Mouse (Mus musculus) hindbrain, embryonic 16.5 days (tissue): ENCODE measurements at regions not wholly inside any gene's neighbourhood (a gene's known extent, or its start where the extent isn't known, plus 50 kb on each side); places are given as distances from the start of the nearest gene placed in this dataset.

Experiments used
- ATAC-seq: fragments of 200-750 bp; cut with Nextera tagmentation; 2 replicates; pipeline ENCODE4 v1.8.0; 2017; ENCODE audit warnings: moderate TSS enrichment, moderate library complexity
- H3K27ac ChIP-seq: fragments of 300-500 bp; sonication (generic); 2 replicates; pipeline ENCODE4 v1.5.1; 2014; ENCODE audit warnings: low read depth, mild to moderate bottlenecking, control low read depth, low read length, moderate library complexity
- H3K27me3 ChIP-seq: fragments of 300-500 bp; sonication (generic); replicated peaks from 2 replicates; pipeline ENCODE4 v1.6.1; 2014; ENCODE audit warnings: low read length; ENCODE audit not compliant: control insufficient read depth, insufficient read depth
- H3K36me3 ChIP-seq: fragments of 300-500 bp; sonication (generic); 2 replicates; pipeline ENCODE4 v1.6.1; 2014; ENCODE audit warnings: mild to moderate bottlenecking, low read length, moderate library complexity, mixed read lengths; ENCODE audit not compliant: control insufficient read depth, insufficient read depth
- H3K4me1 ChIP-seq: fragments of 300-500 bp; sonication (generic); 2 replicates; pipeline ENCODE4 v1.6.1; 2014; ENCODE audit warnings: low read depth, low read length; ENCODE audit not compliant: control insufficient read depth, insufficient read depth
- H3K4me2 ChIP-seq: fragments of 300-500 bp; sonication (generic); 2 replicates; pipeline ENCODE4 v1.6.1; 2014; ENCODE audit warnings: mild to moderate bottlenecking, low read length, control low read depth, moderate library complexity
- H3K4me3 ChIP-seq: fragments of 300-500 bp; sonication (generic); 2 replicates; pipeline ENCODE4 v1.5.1; 2014; ENCODE audit warnings: mild to moderate bottlenecking, low read length, control low read depth, moderate library complexity
- H3K9ac ChIP-seq: fragments of 300-500 bp; sonication (generic); 2 replicates; pipeline ENCODE4 v1.6.1; 2014; ENCODE audit warnings: low read depth, mild to moderate bottlenecking, control low read depth, low read length, moderate library complexity
- H3K9me3 ChIP-seq: fragments of 300-500 bp; sonication (generic); 2 replicates; pipeline ENCODE4 v1.6.1; 2014; ENCODE audit warnings: mild to moderate bottlenecking, low read length, moderate library complexity; ENCODE audit not compliant: control insufficient read depth
- WGBS: fragments of 180-500 bp; shearing (Covaris S2); extraction: QIAGEN DNeasy Blood & Tissue Kit; methylation state at CpG from one replicate; pipeline ENCODE4 v1.1.7; 2014; 5-methylcytosine and 5-hydroxymethylcytosine counted together

DNA sequence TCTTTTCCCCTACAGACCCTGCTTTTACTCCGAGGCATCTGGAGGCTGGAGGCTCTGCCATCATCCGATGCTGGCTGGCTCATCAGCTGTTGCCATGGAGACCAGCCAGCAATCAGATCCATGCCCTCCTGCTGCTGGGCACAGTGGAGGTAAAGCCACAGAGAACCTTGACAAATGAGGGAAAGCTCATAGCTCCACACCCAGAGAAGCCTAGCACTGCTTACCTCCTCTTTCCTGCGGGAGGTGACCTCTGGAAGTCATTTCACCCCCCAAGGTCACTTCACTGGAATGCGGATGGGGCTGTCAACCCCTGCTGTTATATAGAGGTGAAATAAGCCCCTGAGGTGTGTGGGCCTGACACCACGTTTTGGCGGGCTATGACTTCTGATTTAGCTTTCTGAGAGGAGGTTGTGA lies 55.9 kb upstream of the Tnrc6c start:
- Histone ChIP-seq H3K27me3 (no peaks in the 10 kb centered on the region), H3K4me1 (peaks cover 41% of the 10 kb centered on the region), H3K27ac (peak overlapping the region; percentile 83), H3K9ac (peak overlapping the region; percentile 41; the same call in 1 of the 2 replicates), H3K9me3 (no peaks in the 10 kb centered on the region), H3K4me2 (peak overlapping the region; percentile 42), H3K4me3 (no peak overlapping the region), H3K36me3 (no peaks in the 10 kb centered on the region)
- peak; percentile 76 for ATAC-seq
- 0% methylated on average over 6 of the region's 6 CpGs for WGBS

- no peaks in the 10 kb centered on the region for H3K27me3 ChIP-seq
- peak overlapping the region; percentile 83 for H3K27ac ChIP-seq
- no peak overlapping the region for H3K4me3 ChIP-seq
- no peaks in the 10 kb centered on the region for H3K36me3 ChIP-seq
- H3K9me3 ChIP-seq: no peaks in the 10 kb centered on the region
- no peak for ATAC-seq
- peaks cover 41% of the 10 kb centered on the region for H3K4me1 ChIP-seq
- 3% methylated on average over 9 of the region's 9 CpGs for WGBS
- H3K4me2 ChIP-seq: peak overlapping the region; percentile 47
- H3K9ac ChIP-seq: no peak overlapping the region; the same call in 1 of the 2 replicates
Observed at GRCm38 (mm10) chr11:117598610-117599009, 55.5 kb upstream of the Tnrc6c start.

- peak overlapping the region; percentile 83 for H3K27ac ChIP-seq
- H3K9me3 ChIP-seq: no peaks in the 10 kb centered on the region
- ATAC-seq: no peak
- no peaks in the 10 kb centered on the region for H3K36me3 ChIP-seq
- no peaks in the 10 kb centered on the region for H3K27me3 ChIP-seq
- 6% methylated on average over 15 of the region's 16 CpGs for WGBS
- peak overlapping the region; percentile 47 for H3K4me2 ChIP-seq
- H3K4me1 ChIP-seq: peaks cover 41% of the 10 kb centered on the region
- H3K4me3 ChIP-seq: peak overlapping the region; percentile 17; the same call in 1 of the 2 replicates
- peak overlapping the region; percentile 46; the same call in 1 of the 2 replicates for H3K9ac ChIP-seq
Observed at GRCm38 (mm10) chr11:117599049-117599787, 54.9 kb upstream of the Tnrc6c start.

DNA sequence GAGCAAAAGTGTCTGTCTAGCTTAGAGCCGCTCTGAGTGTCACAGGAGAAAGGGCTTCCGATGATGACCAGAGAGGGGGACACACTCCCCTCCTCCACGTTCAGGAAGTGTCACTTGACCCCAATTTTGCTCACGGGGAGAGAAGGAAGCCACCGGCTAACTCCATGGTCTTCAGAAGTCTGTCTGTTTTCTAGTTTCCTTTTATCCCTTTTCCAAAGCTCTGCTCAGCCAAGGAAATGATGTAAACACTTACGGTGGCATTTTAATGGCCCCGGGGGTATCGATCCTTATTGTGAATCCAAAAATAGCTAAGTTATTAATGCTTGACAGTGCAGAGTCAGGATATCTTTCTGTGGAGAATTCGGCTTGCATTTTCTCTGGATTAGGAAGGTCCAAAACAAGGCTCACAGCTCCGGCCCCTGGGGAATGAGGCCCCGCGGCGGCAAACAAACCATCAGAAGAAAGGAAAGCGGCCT lies 54.3 kb upstream of the Tnrc6c start:
- H3K4me2 ChIP-seq: peak overlapping the region; percentile 47
- no peaks in the 10 kb centered on the region for H3K9me3 ChIP-seq
- H3K4me1 ChIP-seq: peaks cover 41% of the 10 kb centered on the region
- no peak for ATAC-seq
- H3K27me3 ChIP-seq: no peaks in the 10 kb centered on the region
- H3K9ac ChIP-seq: no peak overlapping the region
- H3K36me3 ChIP-seq: no peaks in the 10 kb centered on the region
- WGBS: 10% methylated on average over 14 of the region's 14 CpGs
- peak overlapping the region; percentile 83 for H3K27ac ChIP-seq
- no peak overlapping the region for H3K4me3 ChIP-seq

- Histone ChIP-seq H3K4me1 (peaks cover 43% of the 10 kb centered on the region), H3K4me3 (no peak overlapping the region), H3K27me3 (no peaks in the 10 kb centered on the region), H3K27ac (no peak overlapping the region), H3K36me3 (no peaks in the 10 kb centered on the region), H3K4me2 (no peak overlapping the region), H3K9ac (no peak overlapping the region), H3K9me3 (no peaks in the 10 kb centered on the region)
- 10% methylated on average over 5 of the region's 5 CpGs for WGBS
- ATAC-seq: no peak
Observed at GRCm38 (mm10) chr11:117601147-117601546, 52.9 kb upstream of the Tnrc6c start.

DNA sequence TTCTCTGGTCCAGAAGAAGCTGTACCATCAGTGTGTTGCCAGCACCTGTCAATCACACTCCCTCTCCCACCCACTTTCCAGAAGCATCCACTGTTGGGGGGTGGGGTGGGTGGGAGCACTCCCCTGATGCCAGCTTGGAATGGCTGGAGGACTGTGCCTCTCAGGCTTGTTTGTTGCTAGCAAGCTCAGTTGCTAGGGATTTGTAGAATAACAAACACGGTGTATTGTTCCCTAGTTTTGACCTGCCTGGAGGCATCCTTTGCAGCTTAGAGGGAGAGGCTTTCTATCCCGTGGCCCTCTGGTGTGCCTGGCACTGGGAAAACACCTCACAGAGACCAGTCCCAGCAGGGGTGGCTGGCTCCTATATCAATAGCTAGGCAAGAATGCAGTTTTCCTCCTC lies 50.1 kb upstream of the Tnrc6c start:
- H3K4me2 ChIP-seq: no peak overlapping the region
- no peaks in the 10 kb centered on the region for H3K36me3 ChIP-seq
- H3K27ac ChIP-seq: no peak overlapping the region
- ATAC-seq: no peak
- H3K9ac ChIP-seq: no peak overlapping the region
- H3K9me3 ChIP-seq: no peaks in the 10 kb centered on the region
- H3K4me1 ChIP-seq: peaks cover 29% of the 10 kb centered on the region
- no peak overlapping the region for H3K4me3 ChIP-seq
- no peaks in the 10 kb centered on the region for H3K27me3 ChIP-seq
- 2% methylated on average over 2 of the region's 2 CpGs for WGBS
